Mouse (Mus musculus): ENCODE results near the gene L3mbtl3. TPM values are rescaled to one million over a fixed set of nuclear protein-coding genes. Genes with fewer than 3 reads are reported as not detected.

The L3mbtl3 gene
- total and polyA plus RNA-seq, 3 experiments: 1.9 to 8.6 (median 7.3) TPM

- H3K4me1 ChIP-seq (ENCODE audit: control insufficient read depth, insufficient read depth, low read length): no peaks in the 10 kb centered on the region
- no peaks in the 10 kb centered on the region for H3K36me3 ChIP-seq (ENCODE audit: control insufficient read depth, insufficient read depth, low read length)
- intact Hi-C loops (cut with DNase I): no loop called here
- H3K27me3 ChIP-seq (ENCODE audit: control insufficient read depth, insufficient read depth, low read length): no peaks in the 10 kb centered on the region
- no peak for TF ChIP-seq POLR2A (IDR thresholded peaks at IDR 0.05; ENCODE audit: insufficient read depth, low read depth, low read length)
- no peak for TF ChIP-seq EP300 (IDR thresholded peaks at IDR 0.05; ENCODE audit: insufficient read depth, low read depth, low read length)
- TF ChIP-seq CTCF (IDR thresholded peaks at IDR 0.05): no peak
- no peaks in the 10 kb centered on the region for H3K79me2 ChIP-seq (replicated peaks; ENCODE audit: control insufficient read depth, insufficient read depth, low read length)
- H3K4me3 ChIP-seq: no peak overlapping the region
- 80% methylated on average over 7 of the region's 7 CpGs for WGBS
- H3K9ac ChIP-seq (ENCODE audit: low read depth, low read length): no peak overlapping the region
- H3K27ac ChIP-seq: no peak overlapping the region
- DNase-seq: no peak
Observed at GRCm38 (mm10) chr10:26287136-26287535, 88.6 kb downstream of the L3mbtl3 start.

DNA sequence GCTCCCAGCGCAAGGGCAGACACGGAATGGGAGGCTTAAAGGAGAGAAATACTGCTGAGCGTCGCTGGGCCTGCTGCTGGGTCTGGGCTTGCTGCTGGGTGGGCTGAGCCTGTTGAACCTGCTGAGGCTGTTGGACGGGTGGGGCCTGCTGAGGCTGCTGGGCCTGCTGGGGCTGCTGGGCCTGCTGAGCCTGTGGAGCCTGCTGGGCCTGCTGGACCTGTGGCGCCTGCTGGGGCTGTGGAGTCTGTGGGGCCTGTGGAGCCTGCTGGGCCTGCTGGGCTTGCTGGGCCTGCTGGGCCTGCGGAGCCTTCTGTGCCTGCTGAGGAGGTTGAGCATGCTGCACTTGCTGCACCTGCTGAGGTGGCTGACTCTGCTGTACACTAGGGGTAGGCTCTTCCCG, 95.8 kb downstream of the L3mbtl3 start:
- Histone ChIP-seq H3K27me3 (ENCODE audit: control insufficient read depth, insufficient read depth, low read length) (no peaks in the 10 kb centered on the region), H3K4me1 (ENCODE audit: control insufficient read depth, insufficient read depth, low read length) (no peaks in the 10 kb centered on the region), H3K4me3 (no peak overlapping the region), H3K36me3 (ENCODE audit: control insufficient read depth, insufficient read depth, low read length) (no peaks in the 10 kb centered on the region), H3K79me2 (replicated peaks; ENCODE audit: control insufficient read depth, insufficient read depth, low read length) (no peaks in the 10 kb centered on the region), H3K27ac (no peak overlapping the region), H3K9ac (ENCODE audit: low read depth, low read length) (no peak overlapping the region)
- no peak for DNase-seq
- intact Hi-C loops (cut with DNase I): no loop called here
- TF ChIP-seq POLR2A (IDR thresholded peaks at IDR 0.05; ENCODE audit: insufficient read depth, low read depth, low read length): no peak
- TF ChIP-seq CTCF (IDR thresholded peaks at IDR 0.05): no peak
- no peak for TF ChIP-seq EP300 (IDR thresholded peaks at IDR 0.05; ENCODE audit: insufficient read depth, low read depth, low read length)
- WGBS: 82% methylated on average over 8 of the region's 8 CpGs

GRCm38 (mm10) chr10:26275414-26275813, 100.4 kb downstream of the L3mbtl3 start:
- intact Hi-C loops (cut with DNase I): no loop called here
- no peak overlapping the region for H3K4me3 ChIP-seq
- no peak for DNase-seq
- no peaks in the 10 kb centered on the region for H3K4me1 ChIP-seq (ENCODE audit: control insufficient read depth, insufficient read depth, low read length)
- no peak overlapping the region for H3K27ac ChIP-seq
- TF ChIP-seq CTCF (IDR thresholded peaks at IDR 0.05) (no peak), POLR2A (IDR thresholded peaks at IDR 0.05; ENCODE audit: insufficient read depth, low read depth, low read length) (no peak), EP300 (IDR thresholded peaks at IDR 0.05; ENCODE audit: insufficient read depth, low read depth, low read length) (no peak)
- no peak overlapping the region for H3K9ac ChIP-seq (ENCODE audit: low read depth, low read length)
- 93% methylated on average over 6 of the region's 6 CpGs for WGBS
- H3K79me2 ChIP-seq (replicated peaks; ENCODE audit: control insufficient read depth, insufficient read depth, low read length): no peaks in the 10 kb centered on the region
- H3K36me3 ChIP-seq (ENCODE audit: control insufficient read depth, insufficient read depth, low read length): no peaks in the 10 kb centered on the region
- no peaks in the 10 kb centered on the region for H3K27me3 ChIP-seq (ENCODE audit: control insufficient read depth, insufficient read depth, low read length)

- intact Hi-C loops (cut with DNase I): no loop called here
- H3K4me3 ChIP-seq: no peak overlapping the region
- H3K79me2 ChIP-seq (replicated peaks; ENCODE audit: control insufficient read depth, insufficient read depth, low read length): no peaks in the 10 kb centered on the region
- no peak for DNase-seq
- H3K27ac ChIP-seq: no peak overlapping the region
- H3K36me3 ChIP-seq (ENCODE audit: control insufficient read depth, insufficient read depth, low read length): no peaks in the 10 kb centered on the region
- no peak overlapping the region for H3K9ac ChIP-seq (ENCODE audit: low read depth, low read length)
- no peaks in the 10 kb centered on the region for H3K4me1 ChIP-seq (ENCODE audit: control insufficient read depth, insufficient read depth, low read length)
- WGBS: 70% methylated on average over 3 of the region's 3 CpGs
- H3K27me3 ChIP-seq (ENCODE audit: control insufficient read depth, insufficient read depth, low read length): no peaks in the 10 kb centered on the region
- TF ChIP-seq POLR2A (IDR thresholded peaks at IDR 0.05; ENCODE audit: insufficient read depth, low read depth, low read length): no peak
- TF ChIP-seq CTCF (IDR thresholded peaks at IDR 0.05): no peak
- TF ChIP-seq EP300 (IDR thresholded peaks at IDR 0.05; ENCODE audit: insufficient read depth, low read depth, low read length): no peak
Observed at GRCm38 (mm10) chr10:26263744-26264459, 111.9 kb downstream of the L3mbtl3 start.

GRCm38 (mm10) chr10:26259908-26260307, 115.9 kb downstream of the L3mbtl3 start:
- Histone ChIP-seq H3K4me1 (ENCODE audit: control insufficient read depth, insufficient read depth, low read length) (no peaks in the 10 kb centered on the region), H3K9ac (ENCODE audit: low read depth, low read length) (no peak overlapping the region), H3K4me3 (no peak overlapping the region), H3K79me2 (replicated peaks; ENCODE audit: control insufficient read depth, insufficient read depth, low read length) (no peaks in the 10 kb centered on the region), H3K36me3 (ENCODE audit: control insufficient read depth, insufficient read depth, low read length) (no peaks in the 10 kb centered on the region), H3K27me3 (ENCODE audit: control insufficient read depth, insufficient read depth, low read length) (no peaks in the 10 kb centered on the region), H3K27ac (no peak overlapping the region)
- DNase-seq: no peak
- 35% methylated on average over 4 of the region's 4 CpGs for WGBS
- intact Hi-C loops (cut with DNase I): no loop called here
- TF ChIP-seq POLR2A (IDR thresholded peaks at IDR 0.05; ENCODE audit: insufficient read depth, low read depth, low read length): no peak

DNA sequence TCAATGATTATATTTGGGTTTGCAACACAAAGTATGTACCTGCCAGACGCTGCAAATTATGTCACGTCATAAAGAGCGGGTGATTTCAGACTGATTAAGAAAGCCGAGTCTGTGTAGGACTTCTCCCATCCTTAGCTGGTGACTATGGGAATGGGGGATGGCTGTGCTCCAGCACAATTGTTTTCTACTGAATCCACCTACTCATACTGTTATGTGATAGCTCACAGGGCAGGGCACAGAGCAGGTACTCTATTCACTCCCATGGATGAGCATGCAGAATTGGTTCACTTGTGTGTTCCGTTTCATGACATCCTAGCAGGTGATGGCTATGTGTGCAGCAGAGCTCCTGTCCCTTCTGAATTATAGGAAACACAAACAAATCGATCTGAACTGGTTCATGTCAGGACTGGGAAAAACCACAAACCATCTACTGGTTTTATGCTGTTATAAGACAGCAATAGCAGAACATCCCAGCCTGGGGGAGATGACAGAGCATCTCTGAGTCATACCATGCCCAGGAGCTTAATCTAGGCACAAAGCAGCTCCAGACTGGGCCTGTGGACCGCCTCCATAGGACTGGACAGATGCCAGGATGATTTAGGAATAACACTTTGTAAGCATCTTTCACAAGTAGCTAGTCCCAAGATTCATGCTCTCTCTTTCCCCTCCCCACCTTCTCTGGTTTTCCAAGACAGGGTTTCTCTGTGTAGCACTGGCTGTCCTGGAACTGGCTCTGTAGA, 126.2 kb downstream of the L3mbtl3 start:
- H3K36me3 ChIP-seq (ENCODE audit: control insufficient read depth, insufficient read depth, low read length): no peaks in the 10 kb centered on the region
- H3K4me1 ChIP-seq (ENCODE audit: control insufficient read depth, insufficient read depth, low read length): no peaks in the 10 kb centered on the region
- H3K27ac ChIP-seq: no peak overlapping the region
- H3K27me3 ChIP-seq (ENCODE audit: control insufficient read depth, insufficient read depth, low read length): no peaks in the 10 kb centered on the region
- H3K79me2 ChIP-seq (replicated peaks; ENCODE audit: control insufficient read depth, insufficient read depth, low read length): no peaks in the 10 kb centered on the region
- no peak overlapping the region for H3K4me3 ChIP-seq
- no peak for TF ChIP-seq POLR2A (IDR thresholded peaks at IDR 0.05; ENCODE audit: insufficient read depth, low read depth, low read length)
- no peak for TF ChIP-seq EP300 (IDR thresholded peaks at IDR 0.05; ENCODE audit: insufficient read depth, low read depth, low read length)
- no peak for TF ChIP-seq CTCF (IDR thresholded peaks at IDR 0.05)
- intact Hi-C loops (cut with DNase I): no loop called here
- no peak for DNase-seq
- no peak overlapping the region for H3K9ac ChIP-seq (ENCODE audit: low read depth, low read length)
- 68% methylated on average over 7 of the region's 7 CpGs for WGBS

Measured in heart, adult 2 months (tissue).